Mouse (Mus musculus) megakaryocyte progenitor cell, adult 5-6 weeks (primary cell): ENCODE data around the gene Tbl1xr1. TPM values are rescaled to one million over a fixed set of nuclear protein-coding genes. Genes with fewer than 3 reads are reported as not detected.

Experiments
- ATAC-seq: replicated peaks from 2 replicates; pipeline ENCODE4 v1.8.0; 2016; ENCODE audit warnings: mild to moderate bottlenecking, moderate TSS enrichment, inconsistent platforms; ENCODE audit not compliant: poor library complexity
- total RNA-seq, 2 experiments: library from RNA; stranded (forward) in 1 of 2; stranded (reverse) in 1 of 2; fragments of 157-497, 149-512 nt in 1 of 2; fragments of 200-1000 nt in 1 of 2; gene quantifications; 2 replicates each; pipeline versions ENCODE4 v1.2.3 to v1.2.4; 2015 to 2017

Tbl1xr1 gene
- total RNA-seq, 2 experiments from 2014 or later: 84.0 to 96.3 TPM

DNA sequence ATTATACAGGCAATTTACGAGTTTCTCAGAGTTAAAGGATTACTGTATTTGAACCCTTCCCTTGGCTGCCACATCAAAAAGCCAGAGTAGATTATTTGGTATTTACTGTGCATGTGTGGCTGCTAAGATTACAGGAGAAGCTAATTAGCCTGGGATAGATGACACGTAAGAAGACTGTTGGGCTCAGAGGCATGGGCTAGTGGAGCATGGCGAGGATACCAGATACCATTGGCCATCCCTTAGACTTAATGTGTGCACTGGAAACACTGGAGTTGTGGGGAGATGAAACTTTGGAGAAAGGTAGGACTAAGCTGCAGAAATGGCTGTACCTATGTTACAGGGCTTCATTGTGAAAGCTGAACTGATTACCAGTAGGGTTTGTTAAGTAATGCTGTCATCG, 108.8 kb downstream of the Tbl1xr1 start:
- 0 out of 2 replicates have a peak, but pooled peaks have one; percentile 17 for ATAC-seq

- ATAC-seq: peak; percentile 95
These were observed 114.0 kb downstream of the Tbl1xr1 start for GRCm38 (mm10) chr3:22190498-22190897.

DNA sequence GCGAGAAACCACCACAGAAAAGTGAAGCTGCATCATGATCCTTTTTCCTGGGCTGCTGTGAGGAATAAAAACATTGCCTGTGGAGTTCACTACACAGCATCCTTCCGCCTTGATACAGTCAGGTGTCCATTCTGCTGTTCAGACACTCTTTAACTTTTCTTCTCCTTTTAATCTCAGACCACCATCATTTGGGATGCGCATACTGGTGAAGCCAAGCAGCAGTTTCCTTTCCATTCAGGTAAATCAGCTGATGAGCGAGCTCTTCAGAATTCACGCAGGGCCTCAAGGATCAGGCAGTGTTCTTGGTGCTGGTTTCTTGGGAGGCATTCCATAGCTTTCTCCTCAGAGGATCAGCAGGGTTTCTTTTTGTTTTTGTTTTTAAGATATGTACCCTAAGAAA, 116.5 kb downstream of the Tbl1xr1 start:
- no peak for ATAC-seq

DNA sequence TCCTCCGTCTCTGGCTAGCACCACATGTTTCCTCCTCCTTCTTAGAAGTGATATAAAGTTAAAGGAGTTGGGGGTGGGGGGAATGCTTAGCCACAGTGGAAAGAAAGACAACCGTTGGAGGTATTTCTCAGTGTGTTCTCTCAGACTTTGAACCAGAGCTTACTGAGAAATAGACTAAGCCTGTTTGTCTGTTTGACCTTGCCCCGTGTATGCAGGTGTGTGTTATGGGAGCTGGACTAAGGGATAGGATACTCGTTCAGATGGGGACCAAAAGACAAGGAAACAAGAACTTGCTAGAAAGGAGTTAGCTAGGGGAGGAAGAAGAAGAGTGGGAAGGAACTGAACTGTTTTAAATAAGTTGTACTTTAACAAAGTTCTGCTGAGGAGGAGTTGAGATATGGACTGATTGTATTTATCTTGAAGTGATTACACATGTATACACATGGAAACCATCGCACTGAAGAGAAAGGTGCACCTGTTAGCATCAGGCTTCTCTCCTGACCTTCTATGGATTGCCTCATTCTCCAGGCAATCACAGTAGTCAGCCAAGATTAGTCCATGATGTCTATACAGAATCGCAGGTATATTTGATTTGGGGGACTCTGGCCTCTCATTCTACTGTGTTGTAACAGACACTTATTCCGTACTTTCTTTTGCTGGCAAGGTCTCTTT, 117.9 kb downstream of the Tbl1xr1 start:
- ATAC-seq: no peak

GRCm38 (mm10) chr3:22198802-22199201, 122.3 kb downstream of the Tbl1xr1 start:
- no peak for ATAC-seq

DNA sequence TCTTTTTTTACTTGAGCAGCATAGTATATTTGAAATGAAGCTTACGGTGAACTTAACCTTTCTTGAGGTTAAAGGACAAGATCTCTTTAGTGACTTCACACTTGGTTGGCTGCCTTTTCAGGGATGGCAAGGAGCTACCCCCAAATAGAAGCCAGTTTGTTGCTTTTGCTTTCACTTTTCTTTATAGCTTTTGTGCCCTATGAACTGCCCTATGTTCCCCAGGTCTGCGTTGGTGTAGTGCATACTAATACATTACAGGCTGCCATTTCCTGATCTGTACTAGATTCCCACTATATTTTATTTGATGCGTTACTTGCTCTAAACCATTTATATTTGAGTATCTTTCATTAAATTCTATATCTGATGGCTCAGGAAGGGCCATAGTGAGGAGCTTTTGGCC, 127.7 kb downstream of the Tbl1xr1 start:
- ATAC-seq: no peak

GRCm38 (mm10) chr3:22221557-22221956, 145.1 kb downstream of the Tbl1xr1 start:
- ATAC-seq: no peak

DNA sequence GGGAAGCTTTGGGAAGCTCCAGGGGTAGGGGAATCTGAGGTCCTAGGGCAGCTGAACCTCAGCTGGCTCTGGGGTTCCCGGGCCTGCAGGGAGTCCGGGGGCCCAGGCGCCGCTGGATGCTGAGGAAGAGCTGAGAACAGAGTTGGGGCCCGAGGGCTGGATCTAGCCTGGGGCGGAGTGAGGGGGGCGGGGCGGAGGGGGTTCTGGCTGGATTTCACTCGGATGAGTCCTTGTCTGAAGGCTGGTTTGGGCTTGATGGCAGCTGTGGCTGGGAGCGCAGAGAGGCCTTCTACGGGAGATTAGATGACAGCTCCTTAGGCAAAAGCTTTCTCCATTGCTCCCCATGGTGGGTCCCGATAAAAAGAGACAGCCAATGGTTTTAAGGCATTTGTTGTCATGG, 145.9 kb downstream of the Tbl1xr1 start:
- no peak for ATAC-seq

GRCm38 (mm10) chr3:22223023-22223422, 146.6 kb downstream of the Tbl1xr1 start:
- no peak for ATAC-seq

DNA sequence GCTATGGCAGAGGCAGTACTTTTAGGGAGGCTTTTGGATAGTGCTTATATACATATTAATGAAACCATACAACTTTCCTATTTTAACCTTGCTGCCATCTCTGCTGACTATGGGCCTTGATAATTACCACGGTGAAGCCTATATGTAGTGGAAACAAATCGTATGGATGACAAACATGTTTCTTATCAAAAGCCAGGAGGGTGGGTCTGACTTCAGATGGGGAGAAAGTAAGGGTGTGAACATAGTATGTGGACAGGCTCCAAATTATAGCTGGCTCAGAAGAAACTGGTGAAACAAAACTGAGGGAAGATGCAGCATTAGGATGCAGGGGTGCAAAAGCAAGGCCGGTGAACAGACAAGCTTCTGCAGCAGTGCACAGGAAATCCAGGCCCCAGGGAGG, 151.6 kb downstream of the Tbl1xr1 start:
- ATAC-seq: peak; percentile 80

- no peak for ATAC-seq
These were observed 154.2 kb downstream of the Tbl1xr1 start for GRCm38 (mm10) chr3:22230635-22231034.

DNA sequence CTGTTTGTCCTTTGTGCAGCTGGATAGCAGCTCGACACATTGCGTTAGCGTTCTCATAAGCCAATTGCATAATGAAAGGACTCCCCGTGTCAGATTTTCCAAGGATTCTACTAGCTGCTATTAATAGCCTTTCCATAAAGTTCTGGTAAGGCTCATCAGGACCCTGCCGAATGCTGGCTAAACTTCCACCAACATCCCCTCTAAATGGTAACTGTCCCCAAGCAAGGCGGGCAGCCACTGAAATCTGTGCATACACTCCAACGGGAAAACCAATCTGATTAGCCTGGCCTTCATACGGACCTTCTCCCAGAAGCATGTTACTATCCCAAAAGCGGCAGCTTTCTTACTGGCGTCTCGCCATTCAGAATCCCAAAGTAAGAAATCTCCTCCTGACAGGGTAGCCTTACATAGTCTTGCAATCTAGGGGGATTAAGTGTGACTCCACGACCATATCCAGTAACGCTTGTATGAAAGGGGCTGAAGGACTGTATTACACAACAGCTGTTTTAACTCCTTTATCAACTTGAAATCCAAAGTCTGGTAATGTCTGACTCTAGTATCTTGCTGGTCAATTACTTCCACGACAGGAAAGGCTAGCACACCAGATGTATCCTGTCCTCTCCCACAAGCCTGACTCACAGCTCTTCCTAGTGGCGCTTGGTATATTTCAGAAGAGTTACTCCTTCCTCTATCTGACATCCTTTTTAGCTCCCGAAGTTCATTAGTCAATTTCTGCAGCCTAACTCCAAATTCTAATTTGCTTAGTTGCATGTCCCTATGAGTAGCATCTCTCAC, 161.9 kb downstream of the Tbl1xr1 start:
- no peak for ATAC-seq
